Mouse (Mus musculus): ENCODE results near the gene Tspan11.

- TF ChIP-seq CTCF (IDR thresholded peaks at IDR 0.05; ENCODE audit: borderline replicate concordance, control insufficient read depth, extremely low read depth, insufficient read depth, low read length, poor library complexity) (no peak), POLR2A (IDR thresholded peaks at IDR 0.05; ENCODE audit: control insufficient read depth, extremely low read depth, insufficient read depth, low read length, poor library complexity) (no peak)
These were observed 46.1 kb upstream of the Tspan11 start for GRCm38 (mm10) chr6:127841326-127841725.

All from thymus, adult 2 months (tissue).